Mouse (Mus musculus) thymus, adult 2 months (tissue): Measurements from ENCODE around the gene Rsrc1. TPM values are rescaled to one million over a fixed set of nuclear protein-coding genes. Genes with fewer than 3 reads are reported as not detected.
"Not testable (repeated sequence)": the region's sequence is repeated elsewhere in the genome, so short reads cannot be mapped to it uniquely, and the experiment has no call there.

Experiments used
- DNase-seq: peaks from one replicate; pipeline ENCODE4 v3.0.0; 2021
- H3K27ac ChIP-seq: fragments of 200-500 bp; 2 replicates; pipeline ENCODE4 v1.5.1; 2012; ENCODE audit warnings: low read length, control low read depth; ENCODE audit not compliant: control insufficient read depth, insufficient read depth
- H3K27me3 ChIP-seq: fragments of 200-500 bp; 2 replicates; pipeline ENCODE4 v1.6.1; 2012; ENCODE audit warnings: mild to moderate bottlenecking, low read length, moderate library complexity, mixed read lengths; ENCODE audit not compliant: control insufficient read depth, insufficient read depth
- H3K36me3 ChIP-seq: fragments of 200-500 bp; 2 replicates; pipeline ENCODE4 v1.6.1; 2012; ENCODE audit warnings: mild to moderate bottlenecking, low read length, moderate library complexity; ENCODE audit not compliant: control insufficient read depth, insufficient read depth
- H3K4me1 ChIP-seq: fragments of 200-500 bp; replicated peaks from 2 replicates; pipeline ENCODE4 v1.6.1; 2012; ENCODE audit warnings: low read length; ENCODE audit not compliant: control insufficient read depth, insufficient read depth
- H3K4me3 ChIP-seq: fragments of 200-500 bp; 2 replicates; pipeline ENCODE4 v1.5.1; 2012; ENCODE audit warnings: mild to moderate bottlenecking, low read length, control low read depth, moderate library complexity; ENCODE audit not compliant: control insufficient read depth, insufficient read depth
- CTCF ChIP-seq: fragments of 200-500 bp; IDR thresholded peaks from 2 replicates; pipeline ENCODE4 v1.5.1; 2012; ENCODE audit warnings: mild to moderate bottlenecking, control low read depth, low read length, moderate library complexity, borderline replicate concordance; ENCODE audit not compliant: control insufficient read depth, poor library complexity, insufficient read depth; ENCODE audit errors: extremely low read depth
- POLR2A ChIP-seq: fragments of 200-500 bp; IDR thresholded peaks from 2 replicates; pipeline ENCODE4 v1.6.1; 2012; ENCODE audit warnings: mild to moderate bottlenecking, low read length, control low read depth, moderate library complexity; ENCODE audit not compliant: control insufficient read depth, poor library complexity, insufficient read depth; ENCODE audit errors: extremely low read depth
- WGBS: fragments of 180-500 bp; shearing (Covaris S2); methylation state at CpG from one replicate; pipeline ENCODE4 v1.1.7; 2018; 5-methylcytosine and 5-hydroxymethylcytosine counted together
- polyA plus RNA-seq: library from polyadenylated mRNA; depleted of rRNA; stranded (reverse); fragments of >200 nt; gene quantifications from 2 replicates; pipeline ENCODE4 v1.2.3, GENCODE M21; 2012

The Rsrc1 gene
- polyA plus RNA-seq, 1 experiment: 5.1 TPM

- TF ChIP-seq CTCF (no peak), POLR2A (no peak)
- 97% methylated on average over 11 of the region's 11 CpGs for WGBS
- Histone ChIP-seq H3K4me1 (no peaks in the 10 kb centered on the region), H3K27me3 (no peaks in the 10 kb centered on the region), H3K4me3 (no peak overlapping the region), H3K27ac (no peak overlapping the region), H3K36me3 (no peaks in the 10 kb centered on the region)
- no peak for DNase-seq
Observed at GRCm38 (mm10) chr3:67070575-67071488, 89.6 kb downstream of the Rsrc1 start.

GRCm38 (mm10) chr3:67073653-67074052, 92.5 kb downstream of the Rsrc1 start:
- H3K4me3 ChIP-seq, DNase-seq, H3K36me3 ChIP-seq, H3K27ac ChIP-seq, H3K27me3 ChIP-seq, H3K4me1 ChIP-seq: not testable (repeated sequence)

GRCm38 (mm10) chr3:67075484-67075883, 94.3 kb downstream of the Rsrc1 start:
- no peak overlapping the region for H3K27ac ChIP-seq
- H3K36me3 ChIP-seq: no peaks in the 10 kb centered on the region
- 97% methylated on average over 2 of the region's 2 CpGs for WGBS
- TF ChIP-seq POLR2A (no peak), CTCF (no peak)
- H3K27me3 ChIP-seq: no peaks in the 10 kb centered on the region
- no peaks in the 10 kb centered on the region for H3K4me1 ChIP-seq
- no peak overlapping the region for H3K4me3 ChIP-seq
- DNase-seq: no peak

GRCm38 (mm10) chr3:67084742-67085141, 103.6 kb downstream of the Rsrc1 start:
- no peak overlapping the region for H3K27ac ChIP-seq
- DNase-seq: no peak
- H3K27me3 ChIP-seq: no peaks in the 10 kb centered on the region
- TF ChIP-seq POLR2A (no peak), CTCF (no peak)
- no peak overlapping the region for H3K4me3 ChIP-seq
- WGBS: 93% methylated on average over 1 of the region's 1 CpGs
- no peaks in the 10 kb centered on the region for H3K36me3 ChIP-seq
- no peaks in the 10 kb centered on the region for H3K4me1 ChIP-seq

- H3K4me1 ChIP-seq: no peaks in the 10 kb centered on the region
- DNase-seq: no peak
- H3K27ac ChIP-seq: no peak overlapping the region
- 66% methylated on average over 3 of the region's 3 CpGs for WGBS
- TF ChIP-seq CTCF: no peak
- no peak for TF ChIP-seq POLR2A
- no peaks in the 10 kb centered on the region for H3K36me3 ChIP-seq
- H3K27me3 ChIP-seq: no peaks in the 10 kb centered on the region
- no peak overlapping the region for H3K4me3 ChIP-seq
Observed at GRCm38 (mm10) chr3:67108428-67108827, 127.2 kb downstream of the Rsrc1 start.

GRCm38 (mm10) chr3:67116317-67116716, 135.1 kb downstream of the Rsrc1 start:
- H3K27me3 ChIP-seq: no peaks in the 10 kb centered on the region
- 95% methylated on average over 4 of the region's 4 CpGs for WGBS
- TF ChIP-seq CTCF (no peak), POLR2A (no peak)
- H3K27ac ChIP-seq: no peak overlapping the region
- DNase-seq: no peak
- H3K36me3 ChIP-seq: no peaks in the 10 kb centered on the region
- no peak overlapping the region for H3K4me3 ChIP-seq
- H3K4me1 ChIP-seq: no peaks in the 10 kb centered on the region

- Histone ChIP-seq H3K4me3 (no peak overlapping the region), H3K36me3 (no peaks in the 10 kb centered on the region), H3K27me3 (no peaks in the 10 kb centered on the region), H3K27ac (no peak overlapping the region), H3K4me1 (no peaks in the 10 kb centered on the region)
- TF ChIP-seq CTCF (no peak), POLR2A (no peak)
- WGBS: 85% methylated on average over 3 of the region's 3 CpGs
- no peak for DNase-seq
Observed at GRCm38 (mm10) chr3:67132521-67132920, 151.3 kb downstream of the Rsrc1 start.
